Mouse (Mus musculus) lung, embryonic 16.5 days (tissue): ENCODE measurements at regions not wholly inside any gene's neighbourhood (a gene's known extent, or its start where the extent isn't known, plus 50 kb on each side); places are given as distances from the start of the nearest gene placed in this dataset.

ENCODE experiments used
- ATAC-seq: fragments of 200-750 bp; cut with Nextera tagmentation; 2 replicates; pipeline ENCODE4 v1.8.0; 2017; ENCODE audit warnings: low read depth, mild to moderate bottlenecking, moderate library complexity
- H3K27ac ChIP-seq: fragments of 300-500 bp; sonication (generic); 2 replicates; pipeline ENCODE4 v1.5.1; 2014; ENCODE audit warnings: mild to moderate bottlenecking, control low read depth, low read length
- H3K27me3 ChIP-seq: fragments of 300-500 bp; sonication (generic); 2 replicates; pipeline ENCODE4 v1.6.1; 2014; ENCODE audit warnings: low read depth, low read length, mixed read lengths; ENCODE audit not compliant: control insufficient read depth, insufficient read depth
- H3K36me3 ChIP-seq: fragments of 300-500 bp; sonication (generic); 2 replicates; pipeline ENCODE4 v1.6.1; 2014; ENCODE audit warnings: low read length; ENCODE audit not compliant: control insufficient read depth, insufficient read depth
- H3K4me1 ChIP-seq: fragments of 300-500 bp; sonication (generic); replicated peaks from 2 replicates; pipeline ENCODE4 v1.6.1; 2014; ENCODE audit warnings: low read length, mixed read lengths; ENCODE audit not compliant: control insufficient read depth, insufficient read depth
- H3K4me2 ChIP-seq: fragments of 300-500 bp; sonication (generic); 2 replicates; pipeline ENCODE4 v1.6.1; 2014; ENCODE audit warnings: low read depth, low read length, control low read depth
- H3K4me3 ChIP-seq: fragments of 300-500 bp; sonication (generic); 2 replicates; pipeline ENCODE4 v1.5.1; 2014; ENCODE audit warnings: mild to moderate bottlenecking, low read length, control low read depth
- H3K9ac ChIP-seq: fragments of 300-500 bp; sonication (generic); 2 replicates; pipeline ENCODE4 v1.6.1; 2014; ENCODE audit warnings: low read length, control low read depth
- H3K9me3 ChIP-seq: fragments of 300-500 bp; sonication (generic); 2 replicates; pipeline ENCODE4 v1.6.1; 2016; ENCODE audit warnings: low read length; ENCODE audit not compliant: control insufficient read depth
- WGBS: fragments of 180-500 bp; shearing (Covaris S2); extraction: QIAGEN DNeasy Blood & Tissue Kit; methylation state at CpG from one replicate; pipeline ENCODE4 v1.1.7; 2014; 5-methylcytosine and 5-hydroxymethylcytosine counted together

GRCm38 (mm10) chr1:164606141-164606754 is 148.1 kb upstream of the Atp1b1 start:
- no peak overlapping the region for H3K9ac ChIP-seq
- ATAC-seq = no peak
- H3K9me3 ChIP-seq = no peaks in the 10 kb centered on the region
- no peak overlapping the region for H3K4me2 ChIP-seq
- H3K4me1 ChIP-seq = no peaks in the 10 kb centered on the region
- WGBS = 59% methylated on average over 8 of the region's 8 CpGs
- H3K27me3 ChIP-seq = no peaks in the 10 kb centered on the region
- H3K36me3 ChIP-seq = no peaks in the 10 kb centered on the region
- H3K4me3 ChIP-seq = no peak overlapping the region
- H3K27ac ChIP-seq = no peak overlapping the region

DNA sequence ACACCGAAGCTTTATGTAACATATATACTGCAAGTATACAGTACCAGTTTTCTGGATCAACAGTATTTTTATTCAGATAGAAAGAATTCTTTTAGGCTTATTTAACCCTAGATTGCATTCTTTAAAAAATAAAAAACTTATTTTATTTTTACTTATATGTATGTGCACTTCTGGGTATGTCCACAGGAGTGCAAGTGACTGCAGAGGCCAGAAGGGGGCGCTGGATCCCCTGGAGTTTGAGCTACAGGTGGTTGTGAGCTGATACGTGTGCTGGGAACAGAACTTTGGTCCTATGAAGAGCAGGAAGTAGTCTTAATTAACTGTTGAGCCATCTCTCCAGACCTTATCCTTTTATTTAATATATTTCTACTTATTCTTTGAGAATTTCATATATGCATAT is 145.3 kb upstream of the Atp1b1 start:
- no peaks in the 10 kb centered on the region for H3K27me3 ChIP-seq
- H3K4me2 ChIP-seq = no peak overlapping the region
- no peaks in the 10 kb centered on the region for H3K36me3 ChIP-seq
- no peak for ATAC-seq
- H3K9ac ChIP-seq = no peak overlapping the region
- H3K9me3 ChIP-seq = no peaks in the 10 kb centered on the region
- no peak overlapping the region for H3K4me3 ChIP-seq
- H3K4me1 ChIP-seq = no peaks in the 10 kb centered on the region
- no peak overlapping the region for H3K27ac ChIP-seq
- 66% methylated on average over 3 of the region's 3 CpGs for WGBS

DNA sequence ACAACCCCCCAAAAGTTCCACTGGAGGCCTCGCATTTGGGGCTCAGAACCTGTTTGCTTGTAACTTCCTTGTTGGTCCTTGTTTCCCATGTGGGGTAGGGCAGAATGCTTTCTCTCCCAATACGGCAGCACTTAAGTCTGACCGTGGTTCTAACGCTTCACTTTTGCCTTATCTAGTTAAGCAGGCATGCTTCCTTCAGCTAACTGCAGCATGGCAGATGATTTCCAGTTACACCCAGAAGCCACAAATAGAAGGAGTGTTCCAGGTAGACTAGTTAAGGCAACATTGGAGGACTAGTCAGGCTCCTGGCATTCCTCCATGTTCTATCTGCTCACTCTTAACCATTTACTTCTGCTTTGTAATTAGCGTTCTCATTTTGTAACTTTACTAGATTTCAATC is 144.4 kb upstream of the Atp1b1 start:
- Histone ChIP-seq H3K27ac (no peak overlapping the region), H3K4me3 (no peak overlapping the region), H3K4me2 (no peak overlapping the region), H3K27me3 (no peaks in the 10 kb centered on the region), H3K9me3 (no peaks in the 10 kb centered on the region), H3K36me3 (no peaks in the 10 kb centered on the region), H3K4me1 (no peaks in the 10 kb centered on the region), H3K9ac (no peak overlapping the region)
- 88% methylated on average over 5 of the region's 5 CpGs for WGBS
- ATAC-seq = no peak

DNA sequence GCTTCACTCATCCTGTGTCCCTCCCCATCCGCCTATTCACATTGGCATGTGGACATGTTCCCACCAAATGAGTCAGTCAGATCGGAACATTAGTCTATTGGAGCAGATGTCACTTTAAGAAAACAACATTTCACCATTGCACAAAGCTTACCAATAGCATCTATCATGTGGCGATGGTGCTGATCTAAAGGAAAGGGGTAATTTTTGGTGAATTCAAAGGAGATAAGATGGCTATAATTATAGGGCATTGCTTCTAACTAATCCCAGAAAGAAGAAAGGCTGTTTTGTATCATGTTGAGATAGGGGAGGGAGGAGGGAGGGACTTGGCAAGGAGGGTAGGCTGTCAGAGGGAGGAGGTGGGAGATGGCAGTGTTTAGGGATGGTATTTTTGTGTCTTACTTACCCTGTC is 132.1 kb upstream of the Atp1b1 start:
- WGBS = 80% methylated on average over 3 of the region's 3 CpGs
- H3K9me3 ChIP-seq = no peaks in the 10 kb centered on the region; the same call in 1 of the 2 replicates

GRCm38 (mm10) chr1:164586066-164586989 is 128.2 kb upstream of the Atp1b1 start:
- Histone ChIP-seq H3K27me3 (no peaks in the 10 kb centered on the region), H3K9ac (no peak overlapping the region), H3K4me1 (no peaks in the 10 kb centered on the region), H3K36me3 (no peaks in the 10 kb centered on the region), H3K27ac (no peak overlapping the region), H3K9me3 (no peaks in the 10 kb centered on the region), H3K4me3 (no peak overlapping the region), H3K4me2 (no peak overlapping the region)
- WGBS = 35% methylated on average over 11 of the region's 11 CpGs
- no peak for ATAC-seq

More for the DNA sequence above, 132.1 kb upstream of the Atp1b1 start:
- H3K4me2 ChIP-seq = no peak overlapping the region
- H3K4me1 ChIP-seq = no peaks in the 10 kb centered on the region
- H3K27me3 ChIP-seq = no peaks in the 10 kb centered on the region
- H3K27ac ChIP-seq = no peak overlapping the region
- H3K36me3 ChIP-seq = no peaks in the 10 kb centered on the region
- no peak overlapping the region for H3K9ac ChIP-seq
- H3K4me3 ChIP-seq = no peak overlapping the region
- ATAC-seq = no peak

DNA sequence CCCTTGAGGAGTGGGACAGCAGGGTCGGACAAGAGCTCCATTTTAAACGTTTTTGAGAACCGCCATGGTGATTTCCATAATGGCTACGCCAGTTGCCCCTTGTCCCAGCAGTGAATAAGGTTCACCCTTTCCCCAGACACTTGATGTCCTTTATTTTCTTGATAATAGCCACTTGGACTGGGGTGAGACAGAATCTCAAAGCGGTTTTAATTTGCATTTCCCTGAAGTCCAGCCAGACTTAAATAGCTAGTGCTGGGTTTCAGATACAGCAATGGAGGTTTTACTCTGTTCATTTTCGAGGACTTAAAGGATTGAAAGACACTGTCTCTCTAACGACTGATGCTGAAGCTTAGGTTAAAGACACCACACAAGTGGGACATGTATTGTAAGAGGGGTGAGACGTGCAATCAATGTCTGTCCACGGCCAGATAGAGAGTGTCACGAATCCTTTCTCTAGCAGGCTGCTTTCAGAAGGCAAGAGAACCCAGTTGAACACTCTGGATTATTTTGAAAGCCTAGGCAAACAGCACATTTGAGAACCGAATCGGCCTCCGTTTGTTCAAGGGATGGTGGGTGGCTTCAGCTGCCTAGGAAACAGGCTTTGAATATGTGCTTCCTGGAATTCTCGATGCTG is 118.8 kb upstream of the Atp1b1 start:
- Histone ChIP-seq H3K4me1 (no peaks in the 10 kb centered on the region), H3K4me2 (no peak overlapping the region), H3K27ac (no peak overlapping the region), H3K27me3 (no peaks in the 10 kb centered on the region), H3K9ac (no peak overlapping the region), H3K9me3 (no peaks in the 10 kb centered on the region), H3K4me3 (no peak overlapping the region), H3K36me3 (no peaks in the 10 kb centered on the region)
- 64% methylated on average over 14 of the region's 14 CpGs for WGBS
- no peak for ATAC-seq

DNA sequence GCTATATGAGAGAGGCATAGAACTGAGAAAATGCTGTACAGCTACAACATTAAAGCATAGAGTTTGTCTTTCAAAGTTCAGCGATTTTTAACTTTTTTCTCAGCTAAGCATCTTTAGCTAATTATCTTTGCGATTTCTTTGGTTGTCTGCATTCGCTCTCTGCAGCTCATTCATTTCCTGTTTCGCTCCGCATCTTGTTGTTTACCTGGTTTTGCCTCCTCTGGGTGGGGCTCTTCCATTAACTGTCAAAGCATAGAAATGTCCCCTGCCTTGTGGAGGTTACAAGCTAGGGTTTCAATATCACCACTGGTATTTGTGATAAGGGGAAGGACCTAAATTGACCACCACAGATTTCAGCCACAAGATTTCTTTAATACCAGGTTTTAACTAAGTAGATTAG is 115.5 kb upstream of the Atp1b1 start:
- Histone ChIP-seq H3K9me3 (no peaks in the 10 kb centered on the region), H3K4me2 (no peak overlapping the region), H3K4me3 (no peak overlapping the region), H3K27ac (no peak overlapping the region), H3K36me3 (no peaks in the 10 kb centered on the region), H3K9ac (no peak overlapping the region), H3K27me3 (no peaks in the 10 kb centered on the region), H3K4me1 (no peaks in the 10 kb centered on the region)
- no peak for ATAC-seq
- 77% methylated on average over 5 of the region's 5 CpGs for WGBS

DNA sequence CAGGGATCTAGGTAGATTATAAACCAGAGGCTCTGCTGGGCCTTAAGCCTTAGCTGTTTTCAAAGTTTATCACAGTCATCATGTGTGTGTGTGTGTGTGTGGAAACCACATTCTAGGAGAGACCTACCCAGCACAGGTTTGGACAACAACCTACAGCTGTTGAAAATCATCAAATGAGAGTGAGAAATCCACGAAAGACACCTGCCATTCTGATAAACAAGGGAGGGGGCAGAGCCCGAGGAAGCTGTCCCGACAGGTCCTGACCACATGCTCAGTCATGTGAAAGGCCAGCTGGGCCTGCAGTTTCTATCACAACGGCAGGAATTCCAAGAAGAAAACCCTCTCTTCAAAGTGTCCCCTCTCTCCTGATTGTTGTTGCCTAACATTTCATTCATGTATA is 114.0 kb upstream of the Atp1b1 start:
- H3K36me3 ChIP-seq = no peaks in the 10 kb centered on the region
- H3K27me3 ChIP-seq = no peaks in the 10 kb centered on the region
- H3K4me2 ChIP-seq = no peak overlapping the region
- ATAC-seq = no peak
- H3K4me3 ChIP-seq = no peak overlapping the region
- H3K27ac ChIP-seq = no peak overlapping the region
- H3K4me1 ChIP-seq = no peaks in the 10 kb centered on the region
- 15% methylated on average over 4 of the region's 4 CpGs for WGBS
- no peaks in the 10 kb centered on the region for H3K9me3 ChIP-seq
- no peak overlapping the region for H3K9ac ChIP-seq

DNA sequence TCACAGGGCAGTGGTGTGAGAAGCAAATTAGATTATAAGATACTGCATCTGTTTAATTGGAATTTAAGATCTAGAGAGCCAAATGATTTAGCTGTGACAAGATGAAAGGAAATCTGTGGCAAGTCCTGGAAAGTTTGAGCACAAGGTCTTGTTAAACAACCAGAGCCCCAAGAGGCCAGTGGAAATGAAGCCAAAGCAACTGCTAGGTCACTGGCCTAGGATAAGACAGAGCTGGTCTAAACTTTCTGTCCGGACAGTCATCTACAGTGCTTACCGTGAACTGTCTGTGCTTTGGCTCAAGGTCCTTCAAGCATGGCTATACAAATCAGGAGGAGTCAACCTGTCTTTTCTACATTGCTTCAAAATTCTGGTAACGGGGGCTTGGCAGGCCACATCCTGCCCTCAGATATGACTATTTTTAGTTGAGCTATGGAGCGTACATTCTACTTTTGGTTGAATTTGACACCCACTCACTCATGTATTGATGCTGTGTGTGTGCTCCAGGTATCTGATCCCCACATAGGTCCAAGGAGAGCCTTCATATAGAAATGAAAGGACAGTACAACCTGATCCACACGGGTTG is 113.4 kb upstream of the Atp1b1 start:
- H3K4me1 ChIP-seq = no peaks in the 10 kb centered on the region
- H3K9ac ChIP-seq = no peak overlapping the region
- 67% methylated on average over 5 of the region's 5 CpGs for WGBS
- H3K27me3 ChIP-seq = no peaks in the 10 kb centered on the region
- no peaks in the 10 kb centered on the region for H3K9me3 ChIP-seq
- no peak for ATAC-seq
- no peak overlapping the region for H3K27ac ChIP-seq
- no peak overlapping the region for H3K4me2 ChIP-seq
- H3K36me3 ChIP-seq = no peaks in the 10 kb centered on the region
- no peak overlapping the region for H3K4me3 ChIP-seq
